Mouse (Mus musculus) kidney, postnatal 0 days (tissue): Measurements from ENCODE around the gene Pusl1. TPM values are rescaled to one million over a fixed set of nuclear protein-coding genes. Genes with fewer than 3 reads are reported as not detected.
A peak's percentile ranks its signal among the peaks of the same experiment; 100 is the strongest.

Experiments
- ATAC-seq: fragments of 200-750 bp; cut with Nextera tagmentation; replicated peaks from 2 replicates; pipeline ENCODE4 v1.8.0; 2017; ENCODE audit warnings: low read depth, moderate number of reproducible peaks, moderate TSS enrichment, moderate library complexity; ENCODE audit not compliant: low FRiP score
- DNase-seq: peaks from one replicate; pipeline ENCODE4 v3.0.0-alpha.2; 2016; ENCODE audit warnings: low spot score
- H3K27ac ChIP-seq: fragments of 300-500 bp; sonication (generic); 2 replicates; pipeline ENCODE4 v1.5.1; 2014; ENCODE audit warnings: mild to moderate bottlenecking
- H3K27me3 ChIP-seq: fragments of 300-500 bp; sonication (generic); 2 replicates; pipeline ENCODE4 v1.6.1; 2014; ENCODE audit warnings: low read length, mixed read lengths; ENCODE audit not compliant: insufficient read depth
- H3K36me3 ChIP-seq: fragments of 300-500 bp; sonication (generic); 2 replicates; pipeline ENCODE4 v1.6.1; 2014; ENCODE audit warnings: low read length, mixed read lengths; ENCODE audit not compliant: insufficient read depth
- H3K4me1 ChIP-seq: fragments of 300-500 bp; sonication (generic); replicated peaks from 2 replicates; pipeline ENCODE4 v1.6.1; 2014; ENCODE audit warnings: antibody characterized with exemption, low read length, mixed read lengths; ENCODE audit not compliant: insufficient read depth
- H3K4me2 ChIP-seq: fragments of 300-500 bp; sonication (generic); 2 replicates; pipeline ENCODE4 v1.6.1; 2014; ENCODE audit warnings: mild to moderate bottlenecking, low read length, moderate library complexity, mixed read lengths
- H3K4me3 ChIP-seq: fragments of 300-500 bp; sonication (generic); replicated peaks from 2 replicates; pipeline ENCODE4 v1.5.1; 2014; ENCODE audit warnings: low read depth, low read length
- H3K9ac ChIP-seq: fragments of 300-500 bp; sonication (generic); 2 replicates; pipeline ENCODE4 v1.6.1; 2014; ENCODE audit warnings: low read depth, low read length
- H3K9me3 ChIP-seq: fragments of 300-500 bp; sonication (generic); replicated peaks from 2 replicates; pipeline ENCODE4 v1.6.1; 2016; ENCODE audit warnings: low read length, inconsistent platforms, mixed read lengths
- CTCF ChIP-seq: IDR thresholded peaks from 2 replicates; pipeline ENCODE4 v1.5.1; 2016; ENCODE audit warnings: antibody characterized with exemption, low read depth, mild to moderate bottlenecking, moderate library complexity
- WGBS: fragments of 180-500 bp; shearing (Covaris S2); extraction: QIAGEN DNeasy Blood & Tissue Kit; methylation state at CpG from one replicate; pipeline ENCODE4 v1.1.7; 2014; 5-methylcytosine and 5-hydroxymethylcytosine counted together
- polyA plus RNA-seq: library from polyadenylated mRNA; unstranded; fragments of >200 nt; fragmentation: Nextera tagmentation; extraction: Ambion mirVana; gene quantifications from 2 replicates; pipeline ENCODE4 v1.2.1, GENCODE M21; 2015

Pusl1 gene
- polyA plus RNA-seq, 1 experiment from 2014 or later = 33.8 TPM

- peaks cover 9% of the 10 kb centered on the region; the same call in 1 of the 2 replicates for H3K36me3 ChIP-seq
- no peak for TF ChIP-seq CTCF
- 94% methylated on average over 2 of the region's 2 CpGs for WGBS
These were observed 42.2 kb downstream of the Pusl1 start for GRCm38 (mm10) chr4:155849391-155849790.

GRCm38 (mm10) chr4:155848434-155849095 lies 43.0 kb downstream of the Pusl1 start:
- DNase-seq (no peak), ATAC-seq (no peak)
- Histone ChIP-seq H3K9ac (peak overlapping the region; percentile 84), H3K4me3 (peak overlapping the region; percentile 76), H3K9me3 (no peaks in the 10 kb centered on the region), H3K4me1 (peaks cover 17% of the 10 kb centered on the region), H3K4me2 (peak overlapping the region; percentile 83), H3K36me3 (peaks cover 10% of the 10 kb centered on the region; the same call in 1 of the 2 replicates), H3K27me3 (no peaks in the 10 kb centered on the region), H3K27ac (peak overlapping the region; percentile 79; the same call in 1 of the 2 replicates)
- 51% methylated on average over 7 of the region's 7 CpGs for WGBS
- TF ChIP-seq CTCF = no peak

More at GRCm38 (mm10) chr4:155849391-155849790, 42.2 kb downstream of the Pusl1 start:
- no peak overlapping the region for H3K9ac ChIP-seq
- no peaks in the 10 kb centered on the region for H3K27me3 ChIP-seq
- DNase-seq (no peak), ATAC-seq (no peak)
- H3K4me3 ChIP-seq = no peak overlapping the region
- H3K9me3 ChIP-seq = no peaks in the 10 kb centered on the region
- peaks cover 17% of the 10 kb centered on the region for H3K4me1 ChIP-seq
- no peak overlapping the region for H3K4me2 ChIP-seq
- no peak overlapping the region for H3K27ac ChIP-seq

- H3K4me3 ChIP-seq = peak overlapping the region; percentile 76
- peak overlapping the region; percentile 79 for H3K27ac ChIP-seq
- H3K36me3 ChIP-seq = peaks cover 17% of the 10 kb centered on the region; the same call in 1 of the 2 replicates
- H3K9me3 ChIP-seq = no peaks in the 10 kb centered on the region
- peak; percentile 47 for ATAC-seq
- 0 out of 2 replicates have a peak, but pooled peaks have one; percentile 14 for TF ChIP-seq CTCF
- H3K4me2 ChIP-seq = peak overlapping the region; percentile 83
- no peaks in the 10 kb centered on the region for H3K27me3 ChIP-seq
- 1% methylated on average over 62 of the region's 69 CpGs for WGBS
- peak overlapping the region; percentile 84 for H3K9ac ChIP-seq
- peak; percentile 48 for DNase-seq
- H3K4me1 ChIP-seq = peaks cover 17% of the 10 kb centered on the region
These were observed 43.8 kb downstream of the Pusl1 start for GRCm38 (mm10) chr4:155847591-155848352.

GRCm38 (mm10) chr4:155846871-155847578 lies 44.6 kb downstream of the Pusl1 start, which contains the start of gene Dvl1:
Dvl1 (plus strand) TSS chr4:155847402.
- ATAC-seq = peak; percentile 88
- 1% methylated on average over 65 of the region's 65 CpGs for WGBS

GRCm38 (mm10) chr4:155843231-155843630 lies 48.4 kb downstream of the Pusl1 start:
- H3K9ac ChIP-seq = no peak overlapping the region
- DNase-seq (no peak), ATAC-seq (no peak)
- WGBS = 92% methylated on average over 5 of the region's 5 CpGs
- no peak for TF ChIP-seq CTCF
- H3K4me2 ChIP-seq = no peak overlapping the region
- no peak overlapping the region for H3K4me3 ChIP-seq
- H3K4me1 ChIP-seq = peaks cover 21% of the 10 kb centered on the region; the same call in 1 of the 2 replicates
- no peak overlapping the region for H3K27ac ChIP-seq
- H3K36me3 ChIP-seq = peaks cover 15% of the 10 kb centered on the region
- H3K9me3 ChIP-seq = no peaks in the 10 kb centered on the region
- no peaks in the 10 kb centered on the region for H3K27me3 ChIP-seq

More at GRCm38 (mm10) chr4:155846871-155847578, 44.6 kb downstream of the Pusl1 start, which contains the start of gene Dvl1:
- Histone ChIP-seq H3K4me2 (peak within 1 kb of the TSS; percentile 83), H3K36me3 (peaks cover 15% of the 10 kb centered on the region), H3K4me3 (peak within 1 kb of the TSS; percentile 76), H3K9me3 (no peaks in the 10 kb centered on the region), H3K27me3 (no peaks in the 10 kb centered on the region), H3K4me1 (peaks cover 17% of the 10 kb centered on the region), H3K9ac (peak within 1 kb of the TSS; percentile 84), H3K27ac (peak within 1 kb of the TSS; percentile 79)
- TF ChIP-seq CTCF = peak; percentile 55; the same call in 1 of the 2 replicates
- peak; percentile 90 for DNase-seq
